Mouse (Mus musculus): ENCODE measurements around the gene Cpm. TPM values are rescaled to one million over a fixed set of nuclear protein-coding genes. Genes with fewer than 3 reads are reported as not detected.

Cpm gene
- total RNA-seq, 1 experiment, result 4.8 TPM

- H3K4me1 ChIP-seq (ENCODE audit: control insufficient read depth in 2 of 2, insufficient read depth in 2 of 2, low read length in 2 of 2, poor library complexity in 1 of 2), result no peaks in the 10 kb centered on the region
- no peak for DNase-seq (ENCODE audit: low read depth, low spot score)
- TF ChIP-seq MAFK (IDR thresholded peaks at IDR 0.05; ENCODE audit: insufficient read depth, low read depth, low read length) (no peak), ZC3H11A (IDR thresholded peaks at IDR 0.05; ENCODE audit: borderline replicate concordance, low read depth, low read length) (no peak), ZNF384 (IDR thresholded peaks at IDR 0.05; ENCODE audit: low read depth, low read length) (no peak), CHD2 (IDR thresholded peaks at IDR 0.05; ENCODE audit: low read depth, low read length) (no peak)
- no peak overlapping the region for H3K27ac ChIP-seq (ENCODE audit: insufficient read depth, low read depth, low read length, poor library complexity, severe bottlenecking)
- H3K36me3 ChIP-seq (ENCODE audit: control insufficient read depth, insufficient read depth, low read length, poor library complexity, severe bottlenecking), result no peaks in the 10 kb centered on the region
- in situ Hi-C loops (cut with MboI; ENCODE audit: low sequenced_read_pairs in 2 of 2, unreplicated experiment in 2 of 2), result no loop called here
- H3K4me3 ChIP-seq (ENCODE audit: insufficient read depth in 1 of 2, low read depth in 1 of 2, low read length in 2 of 2, poor library complexity in 1 of 2, severe bottlenecking in 1 of 2), result no peak overlapping the region
- H3K9me3 ChIP-seq (ENCODE audit: control insufficient read depth, insufficient read depth, low read depth, low read length), result no peaks in the 10 kb centered on the region
- H3K9ac ChIP-seq (ENCODE audit: insufficient read depth, low read depth, low read length, poor library complexity, severe bottlenecking), result no peak overlapping the region
Observed at GRCm38 (mm10) chr10:117620934-117621501, 8.3 kb upstream of the Cpm start.

GRCm38 (mm10) chr10:117621616-117622533 lies 7.4 kb upstream of the Cpm start:
- in situ Hi-C loops (cut with MboI; ENCODE audit: low sequenced_read_pairs in 2 of 2, unreplicated experiment in 2 of 2), result no loop called here

GRCm38 (mm10) chr10:117623358-117623757 lies 5.9 kb upstream of the Cpm start:
- TF ChIP-seq MAFK (IDR thresholded peaks at IDR 0.05; ENCODE audit: insufficient read depth, low read depth, low read length) (no peak), HCFC1 (IDR thresholded peaks at IDR 0.05; ENCODE audit: borderline replicate concordance, insufficient read depth, low read length) (no peak), CHD2 (IDR thresholded peaks at IDR 0.05; ENCODE audit: low read depth, low read length) (no peak), ZC3H11A (IDR thresholded peaks at IDR 0.05; ENCODE audit: borderline replicate concordance, low read depth, low read length) (no peak), ZNF384 (IDR thresholded peaks at IDR 0.05; ENCODE audit: low read depth, low read length) (no peak)
- H3K36me3 ChIP-seq (ENCODE audit: control insufficient read depth, insufficient read depth, low read length, poor library complexity, severe bottlenecking), result no peaks in the 10 kb centered on the region
- in situ Hi-C loops (cut with MboI; ENCODE audit: low sequenced_read_pairs in 2 of 2, unreplicated experiment in 2 of 2), result no loop called here
- no peaks in the 10 kb centered on the region for H3K4me1 ChIP-seq (ENCODE audit: control insufficient read depth in 2 of 2, insufficient read depth in 2 of 2, low read length in 2 of 2, poor library complexity in 1 of 2)
- H3K9me3 ChIP-seq (ENCODE audit: control insufficient read depth, insufficient read depth, low read depth, low read length), result no peaks in the 10 kb centered on the region
- DNase-seq (ENCODE audit: low read depth, low spot score), result no peak
- H3K27ac ChIP-seq (ENCODE audit: insufficient read depth, low read depth, low read length, poor library complexity, severe bottlenecking), result no peak overlapping the region
- H3K4me3 ChIP-seq (ENCODE audit: insufficient read depth in 1 of 2, low read depth in 1 of 2, low read length in 2 of 2, poor library complexity in 1 of 2, severe bottlenecking in 1 of 2), result no peak overlapping the region
- H3K9ac ChIP-seq (ENCODE audit: insufficient read depth, low read depth, low read length, poor library complexity, severe bottlenecking), result no peak overlapping the region

More at GRCm38 (mm10) chr10:117621616-117622533, 7.4 kb upstream of the Cpm start:
- H3K9me3 ChIP-seq (ENCODE audit: control insufficient read depth, insufficient read depth, low read depth, low read length), result no peaks in the 10 kb centered on the region
- no peak overlapping the region for H3K27ac ChIP-seq (ENCODE audit: insufficient read depth, low read depth, low read length, poor library complexity, severe bottlenecking)
- no peak for TF ChIP-seq CHD2 (IDR thresholded peaks at IDR 0.05; ENCODE audit: low read depth, low read length)
- TF ChIP-seq ZNF384 (IDR thresholded peaks at IDR 0.05; ENCODE audit: low read depth, low read length), result no peak
- no peak for TF ChIP-seq HCFC1 (IDR thresholded peaks at IDR 0.05; ENCODE audit: borderline replicate concordance, insufficient read depth, low read length)
- no peak for TF ChIP-seq ZC3H11A (IDR thresholded peaks at IDR 0.05; ENCODE audit: borderline replicate concordance, low read depth, low read length)
- TF ChIP-seq MAFK (IDR thresholded peaks at IDR 0.05; ENCODE audit: insufficient read depth, low read depth, low read length), result no peak
- H3K4me1 ChIP-seq (ENCODE audit: control insufficient read depth in 2 of 2, insufficient read depth in 2 of 2, low read length in 2 of 2, poor library complexity in 1 of 2), result no peaks in the 10 kb centered on the region
- no peaks in the 10 kb centered on the region for H3K36me3 ChIP-seq (ENCODE audit: control insufficient read depth, insufficient read depth, low read length, poor library complexity, severe bottlenecking)
- H3K4me3 ChIP-seq (ENCODE audit: insufficient read depth in 1 of 2, low read depth in 1 of 2, low read length in 2 of 2, poor library complexity in 1 of 2, severe bottlenecking in 1 of 2), result no peak overlapping the region
- no peak for DNase-seq (ENCODE audit: low read depth, low spot score)
- H3K9ac ChIP-seq (ENCODE audit: insufficient read depth, low read depth, low read length, poor library complexity, severe bottlenecking), result no peak overlapping the region

- Histone ChIP-seq H3K4me3 (ENCODE audit: insufficient read depth in 1 of 2, low read depth in 1 of 2, low read length in 2 of 2, poor library complexity in 1 of 2, severe bottlenecking in 1 of 2) (no peak overlapping the region), H3K27ac (ENCODE audit: insufficient read depth, low read depth, low read length, poor library complexity, severe bottlenecking) (no peak overlapping the region), H3K4me1 (ENCODE audit: control insufficient read depth in 2 of 2, insufficient read depth in 2 of 2, low read length in 2 of 2, poor library complexity in 1 of 2) (peaks cover 0 to 3% of the 10 kb centered on the region in 2 experiments; a peak in 1 of 4 replicates), H3K9ac (ENCODE audit: insufficient read depth, low read depth, low read length, poor library complexity, severe bottlenecking) (no peak overlapping the region), H3K36me3 (ENCODE audit: control insufficient read depth, insufficient read depth, low read length, poor library complexity, severe bottlenecking) (no peaks in the 10 kb centered on the region), H3K9me3 (ENCODE audit: control insufficient read depth, insufficient read depth, low read depth, low read length) (no peaks in the 10 kb centered on the region)
- in situ Hi-C loops (cut with MboI; ENCODE audit: low sequenced_read_pairs in 2 of 2, unreplicated experiment in 2 of 2), result no loop called here
- DNase-seq (ENCODE audit: low read depth, low spot score), result no peak
- TF ChIP-seq CHD2 (IDR thresholded peaks at IDR 0.05; ENCODE audit: low read depth, low read length), result no peak
- no peak for TF ChIP-seq ZC3H11A (IDR thresholded peaks at IDR 0.05; ENCODE audit: borderline replicate concordance, low read depth, low read length)
- TF ChIP-seq MAFK (IDR thresholded peaks at IDR 0.05; ENCODE audit: insufficient read depth, low read depth, low read length), result no peak
- no peak for TF ChIP-seq HCFC1 (IDR thresholded peaks at IDR 0.05; ENCODE audit: borderline replicate concordance, insufficient read depth, low read length)
- no peak for TF ChIP-seq ZNF384 (IDR thresholded peaks at IDR 0.05; ENCODE audit: low read depth, low read length)
Observed at GRCm38 (mm10) chr10:117624222-117624621, 5.1 kb upstream of the Cpm start.
